Mouse (Mus musculus): ENCODE measurements at regions not wholly inside any gene's neighbourhood (a gene's known extent, or its start where the extent isn't known, plus 50 kb on each side); places are given as distances from the start of the nearest gene placed in this dataset.
A peak's percentile ranks its signal among the peaks of the same experiment; 100 is the strongest.

DNA sequence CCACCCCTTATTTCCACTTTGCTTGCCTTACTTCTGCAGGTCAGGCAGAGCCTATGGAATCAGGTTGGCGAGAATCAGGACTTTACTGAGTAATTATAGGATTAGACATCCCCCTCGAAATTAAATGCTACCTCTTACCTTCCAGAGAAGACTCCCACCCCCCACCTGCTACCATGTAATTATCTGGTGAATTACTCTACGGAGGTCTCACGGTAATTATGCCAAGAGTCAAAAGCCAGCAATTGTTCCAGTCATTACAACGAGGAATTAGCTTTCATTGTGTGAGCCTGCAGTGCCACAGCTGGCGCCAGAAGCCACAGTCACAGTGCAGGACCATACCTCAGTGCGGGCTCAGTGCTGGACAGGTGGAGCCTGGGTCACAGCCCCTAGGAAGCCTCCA lies 72.4 kb downstream of the Tpra1 start:
- Histone ChIP-seq H3K36me3 (ENCODE audit: control insufficient read depth, insufficient read depth) (no peaks in the 10 kb centered on the region), H3K4me3 (ENCODE audit: low read depth, low read length) (no peak overlapping the region), H3K27ac (ENCODE audit: low read depth, low read length) (no peak overlapping the region), H3K4me1 (replicated peaks; ENCODE audit: control insufficient read depth, insufficient read depth, low read length) (no peaks in the 10 kb centered on the region), H3K4me2 (replicated peaks; ENCODE audit: low read depth) (no peak overlapping the region), H3K9ac (ENCODE audit: low read depth, low read length) (no peak overlapping the region), H3K27me3 (replicated peaks; ENCODE audit: control insufficient read depth, insufficient read depth, low read length) (no peaks in the 10 kb centered on the region), H3K9me3 (ENCODE audit: control insufficient read depth) (no peaks in the 10 kb centered on the region)
- ATAC-seq = no peak
- 59% methylated on average over 7 of the region's 7 CpGs for WGBS
- TF ChIP-seq CTCF (IDR thresholded peaks at IDR 0.05; ENCODE audit: low read depth) = no peak

GRCm38 (mm10) chr6:88976581-88976980 lies 74.5 kb downstream of the Tpra1 start:
- no peak for TF ChIP-seq CTCF (IDR thresholded peaks at IDR 0.05; ENCODE audit: low read depth)
- WGBS = 14% methylated on average over 13 of the region's 13 CpGs
- Histone ChIP-seq H3K36me3 (ENCODE audit: control insufficient read depth, insufficient read depth) (no peaks in the 10 kb centered on the region), H3K9ac (ENCODE audit: low read depth, low read length) (no peak overlapping the region), H3K9me3 (ENCODE audit: control insufficient read depth) (no peaks in the 10 kb centered on the region), H3K4me1 (replicated peaks; ENCODE audit: control insufficient read depth, insufficient read depth, low read length) (no peaks in the 10 kb centered on the region), H3K27ac (ENCODE audit: low read depth, low read length) (no peak overlapping the region), H3K4me2 (replicated peaks; ENCODE audit: low read depth) (no peak overlapping the region), H3K27me3 (replicated peaks; ENCODE audit: control insufficient read depth, insufficient read depth, low read length) (no peaks in the 10 kb centered on the region), H3K4me3 (ENCODE audit: low read depth, low read length) (no peak overlapping the region)
- ATAC-seq = no peak

GRCm38 (mm10) chr6:88976994-88977393 lies 74.9 kb downstream of the Tpra1 start:
- Histone ChIP-seq H3K4me2 (replicated peaks; ENCODE audit: low read depth) (no peak overlapping the region), H3K4me1 (replicated peaks; ENCODE audit: control insufficient read depth, insufficient read depth, low read length) (no peaks in the 10 kb centered on the region), H3K9ac (ENCODE audit: low read depth, low read length) (no peak overlapping the region), H3K27me3 (replicated peaks; ENCODE audit: control insufficient read depth, insufficient read depth, low read length) (no peaks in the 10 kb centered on the region), H3K4me3 (ENCODE audit: low read depth, low read length) (no peak overlapping the region), H3K9me3 (ENCODE audit: control insufficient read depth) (no peaks in the 10 kb centered on the region), H3K36me3 (ENCODE audit: control insufficient read depth, insufficient read depth) (no peaks in the 10 kb centered on the region), H3K27ac (ENCODE audit: low read depth, low read length) (no peak overlapping the region)
- no peak for ATAC-seq
- 3% methylated on average over 8 of the region's 8 CpGs for WGBS
- no peak for TF ChIP-seq CTCF (IDR thresholded peaks at IDR 0.05; ENCODE audit: low read depth)

DNA sequence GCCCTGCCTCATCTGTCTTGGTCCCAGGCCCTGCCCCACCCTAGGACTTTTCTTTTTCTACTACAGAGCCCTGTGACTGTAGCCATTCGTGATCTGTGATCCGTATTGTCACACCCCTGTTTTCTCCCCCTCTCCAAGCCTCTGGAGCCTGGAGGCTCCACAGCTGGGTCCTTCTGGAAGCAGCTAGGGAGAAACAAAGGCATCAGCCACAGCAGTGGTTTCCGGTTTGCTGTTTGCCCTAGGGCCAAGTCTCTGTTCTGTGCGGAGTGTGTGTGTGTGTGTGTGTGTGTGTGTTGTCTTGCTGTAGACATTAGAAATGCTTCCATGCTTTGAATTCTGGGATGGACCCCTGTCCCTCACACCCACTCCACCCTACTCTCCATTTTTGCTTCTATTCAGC lies 76.9 kb downstream of the Tpra1 start:
- no peak for TF ChIP-seq CTCF (IDR thresholded peaks at IDR 0.05; ENCODE audit: low read depth)
- Histone ChIP-seq H3K4me1 (replicated peaks; ENCODE audit: control insufficient read depth, insufficient read depth, low read length) (no peaks in the 10 kb centered on the region), H3K9ac (ENCODE audit: low read depth, low read length) (no peak overlapping the region), H3K36me3 (ENCODE audit: control insufficient read depth, insufficient read depth) (no peaks in the 10 kb centered on the region), H3K9me3 (ENCODE audit: control insufficient read depth) (no peaks in the 10 kb centered on the region), H3K4me2 (replicated peaks; ENCODE audit: low read depth) (no peak overlapping the region), H3K27me3 (replicated peaks; ENCODE audit: control insufficient read depth, insufficient read depth, low read length) (no peaks in the 10 kb centered on the region), H3K4me3 (ENCODE audit: low read depth, low read length) (no peak overlapping the region), H3K27ac (ENCODE audit: low read depth, low read length) (no peak overlapping the region)
- ATAC-seq = no peak
- WGBS = 59% methylated on average over 4 of the region's 4 CpGs

GRCm38 (mm10) chr6:88980112-88980511 lies 78.1 kb downstream of the Tpra1 start:
- Histone ChIP-seq H3K9me3 (ENCODE audit: control insufficient read depth) (no peaks in the 10 kb centered on the region), H3K4me1 (replicated peaks; ENCODE audit: control insufficient read depth, insufficient read depth, low read length) (no peaks in the 10 kb centered on the region), H3K9ac (ENCODE audit: low read depth, low read length) (no peak overlapping the region), H3K4me2 (replicated peaks; ENCODE audit: low read depth) (no peak overlapping the region), H3K36me3 (ENCODE audit: control insufficient read depth, insufficient read depth) (no peaks in the 10 kb centered on the region), H3K4me3 (ENCODE audit: low read depth, low read length) (no peak overlapping the region), H3K27me3 (replicated peaks; ENCODE audit: control insufficient read depth, insufficient read depth, low read length) (no peaks in the 10 kb centered on the region), H3K27ac (ENCODE audit: low read depth, low read length) (no peak overlapping the region)
- WGBS = 8% methylated on average over 8 of the region's 8 CpGs
- no peak for ATAC-seq
- peak; percentile 81 for TF ChIP-seq CTCF (IDR thresholded peaks at IDR 0.05; ENCODE audit: low read depth)

GRCm38 (mm10) chr6:88981544-88981943 lies 79.5 kb downstream of the Tpra1 start:
- TF ChIP-seq CTCF (IDR thresholded peaks at IDR 0.05; ENCODE audit: low read depth) = no peak
- Histone ChIP-seq H3K4me3 (ENCODE audit: low read depth, low read length) (no peak overlapping the region), H3K36me3 (ENCODE audit: control insufficient read depth, insufficient read depth) (no peaks in the 10 kb centered on the region), H3K9ac (ENCODE audit: low read depth, low read length) (no peak overlapping the region), H3K9me3 (ENCODE audit: control insufficient read depth) (no peaks in the 10 kb centered on the region), H3K27ac (ENCODE audit: low read depth, low read length) (no peak overlapping the region), H3K4me2 (replicated peaks; ENCODE audit: low read depth) (no peak overlapping the region), H3K4me1 (replicated peaks; ENCODE audit: control insufficient read depth, insufficient read depth, low read length) (no peaks in the 10 kb centered on the region), H3K27me3 (replicated peaks; ENCODE audit: control insufficient read depth, insufficient read depth, low read length) (no peaks in the 10 kb centered on the region)
- ATAC-seq = no peak
- 39% methylated on average over 7 of the region's 7 CpGs for WGBS

GRCm38 (mm10) chr6:88984170-88984569 lies 82.1 kb downstream of the Tpra1 start:
- Histone ChIP-seq H3K27me3 (replicated peaks; ENCODE audit: control insufficient read depth, insufficient read depth, low read length) (no peaks in the 10 kb centered on the region), H3K4me3 (ENCODE audit: low read depth, low read length) (no peak overlapping the region), H3K4me2 (replicated peaks; ENCODE audit: low read depth) (no peak overlapping the region), H3K27ac (ENCODE audit: low read depth, low read length) (no peak overlapping the region), H3K4me1 (replicated peaks; ENCODE audit: control insufficient read depth, insufficient read depth, low read length) (no peaks in the 10 kb centered on the region), H3K9me3 (ENCODE audit: control insufficient read depth) (no peaks in the 10 kb centered on the region), H3K36me3 (ENCODE audit: control insufficient read depth, insufficient read depth) (no peaks in the 10 kb centered on the region), H3K9ac (ENCODE audit: low read depth, low read length) (no peak overlapping the region)
- no peak for ATAC-seq
- WGBS = 72% methylated on average over 4 of the region's 4 CpGs
- TF ChIP-seq CTCF (IDR thresholded peaks at IDR 0.05; ENCODE audit: low read depth) = no peak
